Mouse (Mus musculus) cerebellum, adult 2 months (tissue): ENCODE data around the gene Slc26a10. TPM values are rescaled to one million over a fixed set of nuclear protein-coding genes. Genes with fewer than 3 reads are reported as not detected.

Source experiments
- DNase-seq, 2 experiments: peaks; one replicate each; pipeline ENCODE4 v3.0.0; 2021
- H3K27ac ChIP-seq: fragments of 200-500 bp; 2 replicates; pipeline ENCODE4 v1.5.1; 2012; ENCODE audit warnings: low read length, control low read depth, inconsistent platforms; ENCODE audit not compliant: insufficient read depth
- H3K27me3 ChIP-seq: fragments of 200-500 bp; 2 replicates; pipeline ENCODE4 v1.6.1; 2012; ENCODE audit warnings: inconsistent platforms, mild to moderate bottlenecking, low read length, moderate library complexity; ENCODE audit not compliant: control insufficient read depth, insufficient read depth
- H3K4me1 ChIP-seq: fragments of 200-500 bp; 2 replicates; pipeline ENCODE4 v1.6.1; 2011; ENCODE audit warnings: low read length; ENCODE audit not compliant: control insufficient read depth, insufficient read depth
- H3K4me3 ChIP-seq: fragments of 200-500 bp; replicated peaks from 2 replicates; pipeline ENCODE3; 2011; ENCODE audit warnings: mild to moderate bottlenecking, low read depth, low read length, control low read depth; ENCODE audit not compliant: insufficient read depth
- CTCF ChIP-seq: fragments of 200-500 bp; IDR thresholded peaks from 2 replicates; pipeline ENCODE4 v1.5.1; 2011; ENCODE audit warnings: low read depth, mild to moderate bottlenecking, control low read depth, low read length, moderate library complexity, borderline replicate concordance; ENCODE audit not compliant: insufficient read depth
- POLR2A ChIP-seq: fragments of 200-500 bp; IDR thresholded peaks from 2 replicates; pipeline ENCODE4 v1.6.1; 2011; ENCODE audit warnings: low read length, control low read depth, borderline replicate concordance; ENCODE audit not compliant: insufficient read depth
- WGBS: fragments of 180-500 bp; shearing (Covaris S2); methylation state at CpG from one replicate; pipeline ENCODE4 v1.1.7; 2018; 5-methylcytosine and 5-hydroxymethylcytosine counted together
- polyA plus RNA-seq: library from polyadenylated mRNA; depleted of rRNA; stranded (reverse); fragments of >200 nt; gene quantifications from 2 replicates; pipeline ENCODE4 v1.2.3, GENCODE M21; 2012; rRNA removed

The Slc26a10 gene
- 3.1 and 3.3 TPM in 2 replicates for polyA plus RNA-seq

DNA sequence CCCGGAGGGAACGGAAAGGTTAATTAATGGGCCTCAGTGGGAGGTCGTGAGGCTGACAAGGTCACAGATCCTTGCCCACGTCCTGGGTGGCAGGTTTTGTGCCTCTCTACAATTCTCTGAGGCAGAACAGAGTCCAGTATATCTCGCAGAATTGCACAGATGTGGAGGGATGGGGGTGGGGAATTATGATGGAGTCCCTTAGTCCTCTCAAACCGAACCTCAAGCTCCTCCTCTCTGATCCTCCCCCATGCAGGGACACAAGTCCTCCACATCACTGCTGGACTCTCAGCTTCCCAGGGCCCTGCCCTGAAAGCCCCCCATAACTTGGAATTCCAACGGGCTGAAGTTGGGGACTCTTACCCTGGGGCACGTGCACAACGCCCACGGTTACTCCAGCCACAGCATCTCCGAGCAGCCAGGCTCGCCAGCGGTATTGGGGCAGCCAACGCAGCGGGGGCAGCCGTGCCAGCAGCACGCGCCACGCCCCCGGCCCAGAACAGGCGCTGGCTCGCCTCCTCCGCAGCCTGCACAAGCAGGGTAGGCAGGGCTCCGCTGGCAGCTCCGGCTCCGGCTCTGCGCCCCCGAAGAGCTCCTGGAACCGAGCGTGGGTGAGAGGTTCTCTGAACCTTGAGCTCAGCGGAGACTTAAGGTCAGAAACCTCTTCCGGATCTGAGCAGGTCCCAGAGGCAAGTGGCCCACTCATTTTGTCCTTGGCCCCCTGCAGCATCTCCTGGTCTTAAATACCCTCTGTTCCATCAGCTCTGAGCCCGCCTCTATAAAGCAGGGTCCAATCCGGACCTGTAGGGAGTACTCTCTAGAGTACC, at the start of gene Slc26a10:
Slc26a10 (minus strand) TSS at position 775 of the 824 bp plus-strand sequence.
- no peaks in the 10 kb centered on the region for H3K4me1 ChIP-seq
- no peak for DNase-seq
- TF ChIP-seq CTCF (no peak), POLR2A (no peak)
- no peak within 1 kb of the TSS for H3K27ac ChIP-seq
- H3K27me3 ChIP-seq = no peaks in the 10 kb centered on the region
- whole genome bisulfite sequencing = 8% methylated on average over 34 of the region's 34 CpGs
- H3K4me3 ChIP-seq = no peak within 1 kb of the TSS

DNA sequence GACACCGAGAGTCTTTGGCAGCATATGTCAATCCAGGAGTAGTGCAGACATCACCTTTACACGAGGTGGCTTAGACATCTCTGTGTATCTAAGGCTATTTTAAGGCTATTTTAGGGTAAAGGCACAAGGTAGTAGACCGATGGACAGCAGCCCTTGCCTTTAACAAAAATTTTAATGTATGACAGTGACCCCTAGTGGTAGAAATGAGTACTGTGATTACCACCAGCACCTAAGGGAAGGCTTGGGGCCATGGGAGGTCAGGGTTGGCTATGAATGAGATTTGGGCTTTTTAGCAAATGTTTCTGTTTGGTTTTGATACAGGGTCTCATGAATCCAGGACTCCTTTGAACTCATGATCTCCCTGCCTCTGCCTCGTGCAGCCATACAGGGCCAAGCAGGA, 48.5 kb upstream of the Slc26a10 start:
- TF ChIP-seq POLR2A = no peak
- TF ChIP-seq CTCF = peak; percentile 67; the same call in 1 of the 2 replicates
- H3K27me3 ChIP-seq = no peaks in the 10 kb centered on the region
- no peak overlapping the region for H3K4me3 ChIP-seq
- H3K4me1 ChIP-seq = peaks cover 22% of the 10 kb centered on the region
- H3K27ac ChIP-seq = no peak overlapping the region
- peak; percentile 49 to 75 for DNase-seq
- WGBS = 21% methylated on average over 4 of the region's 4 CpGs

DNA sequence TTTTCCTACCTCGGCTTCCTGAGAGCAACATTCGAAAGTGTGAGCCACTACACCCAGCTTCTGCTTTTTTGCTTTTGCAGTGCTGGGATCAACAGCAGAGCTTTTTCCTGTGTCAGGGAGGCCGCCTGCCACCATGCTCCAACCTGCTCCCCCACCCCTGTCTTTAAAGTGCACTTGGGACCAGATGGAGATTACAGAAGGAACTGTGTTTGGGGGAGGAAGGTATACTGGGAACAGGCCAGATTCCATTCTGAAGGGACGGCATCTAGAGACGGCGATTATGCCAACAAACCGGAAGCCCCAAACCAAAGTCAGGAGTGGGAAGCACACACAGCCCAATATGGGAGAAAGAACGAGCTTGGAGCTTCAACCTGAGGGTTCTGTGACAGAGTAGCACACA, 46.7 kb upstream of the Slc26a10 start:
- TF ChIP-seq POLR2A (no peak), CTCF (no peak)
- Histone ChIP-seq H3K27me3 (no peaks in the 10 kb centered on the region), H3K27ac (no peak overlapping the region), H3K4me3 (no peak overlapping the region), H3K4me1 (peaks cover 20% of the 10 kb centered on the region)
- DNase-seq = no peak
- WGBS = 60% methylated on average over 8 of the region's 8 CpGs

DNA sequence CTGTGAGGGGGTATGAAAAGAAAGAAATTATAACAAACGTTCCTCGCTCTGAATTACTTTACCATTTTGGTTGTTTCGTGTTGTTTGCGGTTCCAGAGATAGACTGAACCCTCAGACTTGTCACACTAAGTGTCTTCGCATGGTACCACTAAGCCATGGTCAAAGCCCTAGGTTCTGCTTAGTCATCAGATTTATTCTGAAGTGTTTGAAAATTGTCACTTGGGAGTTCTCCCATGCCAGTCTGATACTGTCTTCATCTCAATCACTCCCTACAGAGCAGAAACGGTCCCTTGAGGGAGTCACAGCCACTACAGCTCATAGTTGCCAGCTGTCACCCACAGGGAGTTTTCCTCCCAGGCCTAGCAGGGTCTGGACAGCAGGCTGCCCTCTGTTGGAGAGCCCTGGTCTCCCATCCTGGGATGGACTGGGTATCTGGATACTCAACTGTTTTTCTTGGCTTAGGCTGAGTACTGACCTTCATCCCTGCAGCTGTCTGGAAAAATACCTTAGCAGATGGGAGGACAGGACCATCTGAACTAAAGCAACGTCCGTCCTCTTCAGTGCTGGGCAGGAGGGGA, 46.0 kb upstream of the Slc26a10 start:
- Histone ChIP-seq H3K4me1 (peaks cover 14% of the 10 kb centered on the region; the same call in 1 of the 2 replicates), H3K4me3 (no peak overlapping the region), H3K27ac (no peak overlapping the region), H3K27me3 (no peaks in the 10 kb centered on the region)
- TF ChIP-seq CTCF (peak; percentile 44; the same call in 1 of the 2 replicates), POLR2A (no peak)
- peak in 1 of 2 experiments; percentile 47 for DNase-seq
- 62% methylated on average over 8 of the region's 8 CpGs for WGBS

DNA sequence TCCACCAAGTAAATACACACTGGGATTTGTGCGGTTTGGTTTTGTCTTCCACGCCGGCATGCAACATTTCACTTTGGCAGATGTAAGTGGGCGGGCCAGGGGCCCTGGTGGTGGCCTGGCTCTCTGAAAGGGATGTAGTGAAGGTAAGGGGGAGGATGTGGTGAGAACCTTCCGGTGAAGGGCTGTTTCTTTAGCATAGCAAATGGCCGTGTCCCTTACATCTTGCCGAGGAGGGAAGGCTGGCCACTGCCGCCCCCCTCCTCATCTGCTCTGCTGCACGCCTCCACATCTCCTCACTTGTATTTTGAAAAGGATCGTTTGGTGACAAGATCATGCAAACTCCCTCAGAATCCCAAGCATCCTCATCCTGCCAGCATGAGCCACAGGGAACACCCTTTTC, 45.3 kb upstream of the Slc26a10 start:
- H3K27ac ChIP-seq = no peak overlapping the region
- H3K27me3 ChIP-seq = no peaks in the 10 kb centered on the region
- 47% methylated on average over 10 of the region's 10 CpGs for WGBS
- DNase-seq = no peak
- no peak overlapping the region for H3K4me3 ChIP-seq
- H3K4me1 ChIP-seq = peaks cover 11% of the 10 kb centered on the region; the same call in 1 of the 2 replicates
- TF ChIP-seq POLR2A (no peak), CTCF (no peak)

DNA sequence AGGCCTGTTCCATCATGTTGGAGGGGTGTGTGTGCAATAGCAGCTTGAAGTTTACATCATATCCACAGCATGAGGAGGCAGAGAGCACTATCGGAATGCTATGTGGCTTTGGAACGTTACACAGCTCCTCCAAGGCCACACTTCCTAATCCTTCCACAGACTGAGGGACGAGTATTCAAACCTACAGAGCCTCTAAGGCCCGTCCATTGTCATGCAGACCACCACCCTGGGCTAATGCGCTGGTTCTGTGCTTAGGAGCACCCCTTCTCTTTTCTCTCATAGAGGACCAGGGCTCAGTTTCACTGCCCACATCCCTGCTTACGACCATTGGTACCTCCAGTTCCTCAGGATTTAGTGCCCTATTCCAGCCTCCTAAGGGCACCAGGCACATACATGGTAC, 44.8 kb upstream of the Slc26a10 start:
- TF ChIP-seq CTCF (no peak), POLR2A (no peak)
- Histone ChIP-seq H3K27ac (no peak overlapping the region), H3K27me3 (no peaks in the 10 kb centered on the region), H3K4me3 (no peak overlapping the region), H3K4me1 (peaks cover 11% of the 10 kb centered on the region; the same call in 1 of the 2 replicates)
- no peak for DNase-seq
- 55% methylated on average over 6 of the region's 6 CpGs for WGBS

DNA sequence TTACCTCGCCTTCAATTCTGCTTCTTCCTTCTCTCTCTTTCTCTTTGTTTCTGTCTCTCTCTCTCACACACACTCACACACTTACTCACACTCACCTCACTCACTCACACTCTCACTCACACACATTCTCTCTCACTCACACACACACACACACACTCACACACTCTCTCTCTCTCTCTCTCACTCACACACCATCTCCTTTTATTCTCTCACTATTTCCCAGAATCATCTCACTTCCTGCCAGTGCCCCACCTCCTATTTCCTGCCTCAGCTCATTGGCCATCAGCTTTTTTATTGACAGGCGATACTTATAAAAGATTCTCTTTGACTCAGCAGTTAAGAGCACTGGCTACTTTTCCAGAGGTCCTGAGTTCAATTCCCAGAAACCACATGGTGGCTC, 37.9 kb upstream of the Slc26a10 start:
- no peaks in the 10 kb centered on the region; the same call in none of the 2 replicates for H3K4me1 ChIP-seq
- no peak for DNase-seq
- H3K4me3 ChIP-seq = no peak overlapping the region
- WGBS = 93% methylated on average over 2 of the region's 2 CpGs
- TF ChIP-seq POLR2A (no peak), CTCF (no peak)
- H3K27ac ChIP-seq = no peak overlapping the region
- H3K27me3 ChIP-seq = no peaks in the 10 kb centered on the region

DNA sequence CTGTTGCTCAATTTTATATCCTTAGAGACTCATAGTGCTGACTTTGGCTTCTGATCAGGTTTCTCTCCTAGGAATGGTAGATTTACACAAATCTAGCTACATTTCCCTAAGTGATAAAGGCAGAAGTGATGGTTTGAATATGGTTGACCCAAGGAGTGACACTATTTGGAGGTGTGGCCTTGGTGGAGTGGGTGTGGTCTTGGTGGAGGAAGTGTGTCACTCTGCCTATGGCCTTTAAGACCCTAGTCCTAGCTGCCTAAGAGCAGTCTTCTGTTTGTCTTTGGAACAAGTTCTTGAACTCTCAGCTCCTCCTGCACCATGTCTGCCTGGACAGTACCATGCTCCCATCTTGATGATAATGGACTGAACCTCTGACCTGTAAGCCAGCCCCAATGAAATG, 36.7 kb upstream of the Slc26a10 start:
- Histone ChIP-seq H3K4me1 (no peaks in the 10 kb centered on the region; the same call in none of the 2 replicates), H3K4me3 (no peak overlapping the region), H3K27ac (no peak overlapping the region), H3K27me3 (no peaks in the 10 kb centered on the region)
- DNase-seq = no peak
- TF ChIP-seq CTCF (no peak), POLR2A (no peak)
